Mouse (Mus musculus) MEL (cell line): ENCODE results near the gene Galnt10. TPM values are rescaled to one million over a fixed set of nuclear protein-coding genes. Genes with fewer than 3 reads are reported as not detected.
A peak's percentile ranks its signal among the peaks of the same experiment; 100 is the strongest.

Experiments used
- DNase-seq: peaks from one replicate; pipeline ENCODE4 v3.0.0; 2011; ENCODE audit warnings: low read depth, low spot score
- H3K27ac ChIP-seq: 2 replicates; pipeline ENCODE4 v1.5.1; 2012; ENCODE audit warnings: low read depth, mild to moderate bottlenecking, control low read depth, low read length, moderate library complexity; ENCODE audit not compliant: control insufficient read depth
- H3K27me3 ChIP-seq, 2 experiments: fragments of 150-350 bp in 1 of 2; sonication (generic) in 1 of 2; 2 replicates each; pipeline ENCODE4 v1.6.1; 2012; ENCODE audit warnings: low read length in 2 of 2, mild to moderate bottlenecking in 2 of 2, improper control_type of control experiment in 1 of 2, moderate library complexity in 1 of 2; ENCODE audit not compliant: insufficient read depth in 2 of 2, control insufficient read depth in 1 of 2
- H3K36me3 ChIP-seq, 2 experiments: 2 replicates each; pipeline ENCODE4 v1.6.1; 2012 to 2014; ENCODE audit warnings: low read length in 2 of 2, improper control_type of control experiment in 1 of 2, inconsistent platforms in 1 of 2, mild to moderate bottlenecking in 1 of 2; ENCODE audit not compliant: insufficient read depth in 2 of 2, control insufficient read depth in 1 of 2
- H3K4me1 ChIP-seq, 2 experiments: fragments of 150-350 bp in 1 of 2; sonication (generic) in 1 of 2; 2 replicates each; pipeline ENCODE4 v1.6.1; 2012; ENCODE audit warnings: low read length in 2 of 2, improper control_type of control experiment in 1 of 2, mild to moderate bottlenecking in 1 of 2; ENCODE audit not compliant: insufficient read depth in 2 of 2, control insufficient read depth in 1 of 2
- H3K4me3 ChIP-seq, 2 experiments: fragments of 150-350 bp in 1 of 2; sonication (generic) in 1 of 2; 2 replicates each; pipeline ENCODE4 v1.5.1; 2012; ENCODE audit warnings: low read depth in 2 of 2, low read length in 2 of 2, mild to moderate bottlenecking in 2 of 2, moderate library complexity in 2 of 2, control low read depth in 1 of 2, improper control_type of control experiment in 1 of 2; ENCODE audit not compliant: control insufficient read depth in 1 of 2, insufficient read depth in 1 of 2
- H3K79me2 ChIP-seq: 2 replicates; pipeline ENCODE4 v1.6.1; 2012; ENCODE audit warnings: mild to moderate bottlenecking, low read length, moderate library complexity; ENCODE audit not compliant: control insufficient read depth, poor library complexity, insufficient read depth
- H3K9ac ChIP-seq: 2 replicates; pipeline ENCODE4 v1.6.1; 2012; ENCODE audit warnings: low read depth, mild to moderate bottlenecking, control low read depth, low read length, moderate library complexity; ENCODE audit not compliant: control insufficient read depth, poor library complexity, severe bottlenecking
- H3K9me3 ChIP-seq: fragments of 150-350 bp; sonication (generic); replicated peaks from 2 replicates; pipeline ENCODE4 v1.6.1; 2012; ENCODE audit warnings: mild to moderate bottlenecking, low read length, improper control_type of control experiment, moderate library complexity; ENCODE audit not compliant: insufficient read depth
- BHLHE40 ChIP-seq: IDR thresholded peaks from 2 replicates; pipeline ENCODE4 v1.6.1; 2012; ENCODE audit warnings: low read depth, mild to moderate bottlenecking, inconsistent platforms, low read length, improper control_type of control experiment, borderline replicate concordance
- CHD1 ChIP-seq: IDR thresholded peaks from 2 replicates; pipeline ENCODE4 v1.6.1; 2012; ENCODE audit warnings: low read depth, mild to moderate bottlenecking, inconsistent platforms, low read length, improper control_type of control experiment
- CTCF ChIP-seq, 3 experiments: IDR thresholded peaks in 2 of 3; conservative IDR thresholded peaks in 1 of 3; 2 replicates each; pipeline ENCODE4 v1.5.1; 2011 to 2012; ENCODE audit warnings: low read length in 3 of 3, low read depth in 2 of 3, mild to moderate bottlenecking in 2 of 3, improper control_type of control experiment in 1 of 3, inconsistent platforms in 1 of 3, mixed read lengths in 1 of 3, moderate library complexity in 1 of 3; ENCODE audit not compliant: control insufficient read depth in 1 of 3, insufficient read depth in 1 of 3, poor library complexity in 1 of 3, severe bottlenecking in 1 of 3
- ETS1 ChIP-seq: IDR thresholded peaks from 2 replicates; pipeline ENCODE4 v1.6.1; 2012; ENCODE audit warnings: low read depth, mild to moderate bottlenecking, inconsistent platforms, low read length, improper control_type of control experiment, moderate library complexity
- GATA1 ChIP-seq: IDR thresholded peaks from 2 replicates; pipeline ENCODE4 v1.6.1; 2011; ENCODE audit warnings: low read depth, low read length, improper control_type of control experiment
- MAZ ChIP-seq: IDR thresholded peaks from 2 replicates; pipeline ENCODE4 v1.6.1; 2012; ENCODE audit warnings: low read depth, mild to moderate bottlenecking, inconsistent platforms, low read length, improper control_type of control experiment
- MYB ChIP-seq: IDR thresholded peaks from 2 replicates; pipeline ENCODE4 v1.6.1; 2011; ENCODE audit warnings: mild to moderate bottlenecking, low read depth, low read length, improper control_type of control experiment
- NELFE ChIP-seq: IDR thresholded peaks from 2 replicates; pipeline ENCODE4 v1.6.1; 2011; ENCODE audit warnings: low read depth, low read length, improper control_type of control experiment
- NRF1 ChIP-seq: IDR thresholded peaks from 2 replicates; pipeline ENCODE4 v1.6.1; 2014; ENCODE audit warnings: low read depth, mild to moderate bottlenecking, inconsistent platforms, low read length, improper control_type of control experiment, moderate library complexity; ENCODE audit not compliant: poor library complexity, insufficient read depth, severe bottlenecking
- POLR2AphosphoS2 ChIP-seq: IDR thresholded peaks from 2 replicates; pipeline ENCODE4 v1.6.1; 2011; ENCODE audit warnings: low read length, improper control_type of control experiment
- POLR2AphosphoS5 ChIP-seq: IDR thresholded peaks from 2 replicates; pipeline ENCODE4 v1.6.1; 2012; ENCODE audit warnings: low read depth, borderline replicate concordance, mild to moderate bottlenecking, inconsistent platforms, low read length, moderate library complexity, mixed read lengths
- RAD21 ChIP-seq: IDR thresholded peaks from 2 replicates; pipeline ENCODE4 v1.6.1; 2011; ENCODE audit warnings: mild to moderate bottlenecking, low read depth, low read length, improper control_type of control experiment
- RCOR1 ChIP-seq: IDR thresholded peaks from 2 replicates; pipeline ENCODE4 v1.6.1; 2012; ENCODE audit warnings: low read depth, mild to moderate bottlenecking, inconsistent platforms, low read length, improper control_type of control experiment
- SIN3A ChIP-seq: IDR thresholded peaks from 2 replicates; pipeline ENCODE4 v1.6.1; 2012; ENCODE audit warnings: low read length, improper control_type of control experiment, inconsistent platforms
- SMC3 ChIP-seq: IDR thresholded peaks from 2 replicates; pipeline ENCODE4 v1.6.1; 2011; ENCODE audit warnings: low read depth, low read length, improper control_type of control experiment
- TAL1 ChIP-seq: IDR thresholded peaks from 2 replicates; pipeline ENCODE4 v1.6.1; 2012; ENCODE audit warnings: mild to moderate bottlenecking, inconsistent platforms, low read length, moderate library complexity, mixed read lengths
- TBP ChIP-seq: IDR thresholded peaks from 2 replicates; pipeline ENCODE4 v1.8.0; 2011; ENCODE audit warnings: low read depth, low read length, improper control_type of control experiment
- USF2 ChIP-seq, 2 experiments: IDR thresholded peaks; 2 replicates each; pipeline ENCODE4 v1.6.1; 2011 to 2012; ENCODE audit warnings: improper control_type of control experiment in 2 of 2, low read length in 2 of 2, borderline replicate concordance in 1 of 2, inconsistent platforms in 1 of 2, low read depth in 1 of 2, mild to moderate bottlenecking in 1 of 2; ENCODE audit not compliant: insufficient read depth in 1 of 2
- ZC3H11A ChIP-seq: IDR thresholded peaks from 2 replicates; pipeline ENCODE4 v1.6.1; 2012; ENCODE audit warnings: low read depth, mild to moderate bottlenecking, inconsistent platforms, low read length, improper control_type of control experiment
- ZKSCAN1 ChIP-seq: IDR thresholded peaks from 2 replicates; pipeline ENCODE4 v1.6.1; 2012; ENCODE audit warnings: low read depth, mild to moderate bottlenecking, inconsistent platforms, low read length, improper control_type of control experiment, moderate library complexity
- polyA plus RNA-seq, 2 experiments: library from polyadenylated mRNA; stranded (reverse) in 1 of 2; unstranded in 1 of 2; fragments of >175 nt in 1 of 2; fragments of >200 nt in 1 of 2; gene quantifications; 2 replicates each; pipeline versions ENCODE4 v1.2.1 to v1.2.4; 2012; ENCODE audit warnings: low replicate concordance in 2 of 2, low read depth in 1 of 2; ENCODE audit not compliant: insufficient read length in 2 of 2, insufficient read depth in 1 of 2, missing spikeins in 1 of 2
- total RNA-seq: library from RNA; depleted of rRNA; stranded (reverse); fragments of 300-350 nt; gene quantifications from 2 replicates; pipeline ENCODE4 v1.2.3, GENCODE M21; 2012

Gene Galnt10
- total and polyA plus RNA-seq, 3 experiments, result 26.7 to 27.4 TPM; not detected in 1

DNA sequence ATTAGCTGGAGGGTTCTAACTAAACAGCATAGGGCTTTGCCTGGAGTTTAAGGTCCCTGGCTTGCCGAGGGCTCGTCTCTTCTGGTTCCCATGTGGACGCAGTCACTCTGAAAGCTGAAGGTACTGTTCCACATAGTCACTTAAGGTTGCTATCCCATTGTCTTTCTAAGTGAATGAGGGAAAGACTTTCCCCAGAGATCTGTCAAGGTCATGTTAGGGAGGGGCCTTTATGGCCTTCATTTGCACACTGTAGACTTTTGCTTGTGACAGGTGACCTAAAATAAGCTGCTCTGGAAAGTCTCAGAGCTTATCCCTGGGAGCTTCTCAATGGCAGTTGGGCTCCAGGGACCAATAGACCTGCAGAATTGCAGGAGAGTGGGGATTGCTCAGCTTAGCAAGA, 168.4 kb downstream of the Galnt10 start:
- Histone ChIP-seq H3K36me3 (no peaks in the 10 kb centered on the region), H3K9me3 (no peaks in the 10 kb centered on the region), H3K27me3 (no peaks in the 10 kb centered on the region), H3K27ac (no peak overlapping the region), H3K9ac (no peak overlapping the region), H3K79me2 (no peaks in the 10 kb centered on the region), H3K4me1 (no peaks in the 10 kb centered on the region), H3K4me3 (no peak overlapping the region)
- no peak for DNase-seq
- TF ChIP-seq TBP (no peak), ZC3H11A (no peak), CHD1 (no peak), TAL1 (no peak), SIN3A (no peak), ETS1 (no peak), RCOR1 (no peak), CTCF (IDR thresholded peaks at IDR 0.05 in 2 of 3, conservative IDR thresholded peaks at IDR 0.05 in 1 of 3; ENCODE audit: control insufficient read depth in 1 of 3, insufficient read depth in 1 of 3, low read depth in 2 of 3, low read length in 3 of 3, poor library complexity in 1 of 3, severe bottlenecking in 1 of 3) (no peak), MAZ (no peak), POLR2AphosphoS5 (no peak), NELFE (no peak), USF2 (IDR thresholded peaks at IDR 0.05; ENCODE audit: borderline replicate concordance in 1 of 2, insufficient read depth in 1 of 2, low read depth in 1 of 2, low read length in 2 of 2) (no peak)

- Histone ChIP-seq H3K27ac (no peak overlapping the region), H3K9ac (no peak overlapping the region), H3K27me3 (no peaks in the 10 kb centered on the region), H3K4me1 (peaks cover 0 to 8% of the 10 kb centered on the region in 2 experiments; a peak in 2 of 4 replicates), H3K36me3 (peaks cover 0 to 3% of the 10 kb centered on the region in 2 experiments; a peak in 2 of 4 replicates), H3K79me2 (no peaks in the 10 kb centered on the region), H3K9me3 (no peaks in the 10 kb centered on the region), H3K4me3 (no peak overlapping the region)
- DNase-seq, result peak; percentile 49
- TF ChIP-seq POLR2AphosphoS5, result no peak
- TF ChIP-seq RAD21, result peak; percentile 46
- no peak for TF ChIP-seq USF2 (IDR thresholded peaks at IDR 0.05; ENCODE audit: borderline replicate concordance in 1 of 2, insufficient read depth in 1 of 2, low read depth in 1 of 2, low read length in 2 of 2)
- peak; percentile 58 to 68 (median 63) for TF ChIP-seq CTCF (IDR thresholded peaks at IDR 0.05 in 2 of 3, conservative IDR thresholded peaks at IDR 0.05 in 1 of 3; ENCODE audit: control insufficient read depth in 1 of 3, insufficient read depth in 1 of 3, low read depth in 2 of 3, low read length in 3 of 3, poor library complexity in 1 of 3, severe bottlenecking in 1 of 3)
- no peak for TF ChIP-seq ZKSCAN1
- peak; percentile 25; the same call in 1 of the 2 replicates for TF ChIP-seq ZC3H11A
- TF ChIP-seq GATA1, result no peak
- TF ChIP-seq SMC3, result peak; percentile 47
- no peak for TF ChIP-seq MYB
- no peak for TF ChIP-seq BHLHE40
- no peak for TF ChIP-seq POLR2AphosphoS2
- no peak for TF ChIP-seq NRF1
Measured at GRCm38 (mm10) chr11:57818189-57818588, 172.9 kb downstream of the Galnt10 start.
